Mouse (Mus musculus) forebrain, postnatal 0 days (tissue): Measurements from ENCODE around the gene Tspan15. TPM values are rescaled to one million over a fixed set of nuclear protein-coding genes. Genes with fewer than 3 reads are reported as not detected.

Experiments used
- ATAC-seq: fragments of 200-750 bp; cut with Nextera tagmentation; 2 replicates; pipeline ENCODE4 v1.8.0; 2017; ENCODE audit warnings: mild to moderate bottlenecking, moderate library complexity
- DNase-seq: peaks from one replicate; pipeline ENCODE4 v3.0.0-alpha.2; 2015
- H3K27ac ChIP-seq: fragments of 300-500 bp; sonication (generic); 2 replicates; pipeline ENCODE4 v1.5.1; 2014; ENCODE audit warnings: low read depth, mild to moderate bottlenecking, antibody characterized with exemption, low read length, moderate library complexity, mixed read lengths
- H3K27me3 ChIP-seq: fragments of 300-500 bp; sonication (generic); 2 replicates; pipeline ENCODE4 v1.6.1; 2014; ENCODE audit warnings: mild to moderate bottlenecking, low read length, mixed read lengths; ENCODE audit not compliant: insufficient read depth
- H3K36me3 ChIP-seq: fragments of 300-500 bp; sonication (generic); 2 replicates; pipeline ENCODE4 v1.6.1; 2014; ENCODE audit warnings: mild to moderate bottlenecking, moderate library complexity; ENCODE audit not compliant: insufficient read depth
- H3K4me1 ChIP-seq: fragments of 300-500 bp; sonication (generic); 2 replicates; pipeline ENCODE4 v1.6.1; 2014; ENCODE audit warnings: antibody characterized with exemption; ENCODE audit not compliant: insufficient read depth
- H3K4me2 ChIP-seq: fragments of 300-500 bp; sonication (generic); 2 replicates; pipeline ENCODE4 v1.6.1; 2014; ENCODE audit warnings: low read depth, mild to moderate bottlenecking, moderate library complexity
- H3K4me3 ChIP-seq: fragments of 300-500 bp; sonication (generic); 2 replicates; pipeline ENCODE4 v1.5.1; 2014; ENCODE audit warnings: low read depth, low read length, mixed read lengths
- H3K9ac ChIP-seq: fragments of 300-500 bp; sonication (generic); 2 replicates; pipeline ENCODE4 v1.6.1; 2014; ENCODE audit warnings: mild to moderate bottlenecking
- H3K9me3 ChIP-seq: fragments of 300-500 bp; sonication (generic); 2 replicates; pipeline ENCODE4 v1.6.1; 2016; ENCODE audit warnings: low read length
- CTCF ChIP-seq: sonication (generic); IDR thresholded peaks from 2 replicates; pipeline ENCODE4 v1.5.1; 2016; ENCODE audit warnings: antibody characterized with exemption, control low read depth, low read depth
- WGBS: fragments of 180-500 bp; shearing (Covaris S2); extraction: QIAGEN DNeasy Blood & Tissue Kit; methylation state at CpG from one replicate; pipeline ENCODE4 v1.1.7; 2014; 5-methylcytosine and 5-hydroxymethylcytosine counted together
- microRNA-seq, 2 experiments: library from miRNA; unstranded; fragments of <30 nt; microRNA quantifications; one replicate each; pipeline ENCODE4; 2016
- polyA plus RNA-seq: library from polyadenylated mRNA; unstranded; fragments of >200 nt; fragmentation: Nextera tagmentation; extraction: Ambion mirVana; gene quantifications from 2 replicates; pipeline ENCODE4 v1.2.1, GENCODE M21; 2015
- total RNA-seq: library from RNA; depleted of rRNA; stranded (reverse); fragments of >200 nt; gene quantifications from 2 replicates; pipeline ENCODE4 v1.2.3, GENCODE M21; 2014; rRNA removed

Gene Tspan15
- total and polyA plus RNA-seq, 2 experiments from 2014 or later = 11.6 to 15.2 TPM

DNA sequence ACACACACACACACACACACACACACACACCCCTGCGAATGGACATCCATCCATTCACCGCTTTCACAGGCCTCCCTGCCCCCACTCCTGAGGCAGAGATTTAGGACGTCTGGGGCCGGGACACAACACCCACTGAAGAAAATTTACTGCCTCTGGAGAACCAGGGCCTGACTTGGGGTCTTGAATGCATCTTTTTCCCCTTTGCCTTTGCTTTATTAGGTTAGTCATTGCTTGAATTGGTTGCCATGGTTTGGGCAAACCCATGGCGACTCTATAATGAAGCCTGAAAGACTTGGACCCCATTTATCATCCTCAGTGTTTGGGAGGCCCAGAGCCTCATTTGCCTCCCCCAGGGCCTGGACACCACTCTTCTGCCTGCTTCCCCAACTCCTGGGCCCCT, 85.1 kb downstream of the Tspan15 start:
- H3K4me3 ChIP-seq = no peak overlapping the region
- TF ChIP-seq CTCF = no peak
- DNase-seq (no peak), ATAC-seq (no peak)
- H3K27ac ChIP-seq = no peak overlapping the region
- no peak overlapping the region for H3K4me2 ChIP-seq
- H3K9me3 ChIP-seq = no peaks in the 10 kb centered on the region
- no peaks in the 10 kb centered on the region for H3K4me1 ChIP-seq
- H3K27me3 ChIP-seq = peaks cover 3% of the 10 kb centered on the region; the same call in 1 of the 2 replicates
- H3K36me3 ChIP-seq = no peaks in the 10 kb centered on the region
- WGBS = 55% methylated on average over 5 of the region's 5 CpGs
- no peak overlapping the region for H3K9ac ChIP-seq

DNA sequence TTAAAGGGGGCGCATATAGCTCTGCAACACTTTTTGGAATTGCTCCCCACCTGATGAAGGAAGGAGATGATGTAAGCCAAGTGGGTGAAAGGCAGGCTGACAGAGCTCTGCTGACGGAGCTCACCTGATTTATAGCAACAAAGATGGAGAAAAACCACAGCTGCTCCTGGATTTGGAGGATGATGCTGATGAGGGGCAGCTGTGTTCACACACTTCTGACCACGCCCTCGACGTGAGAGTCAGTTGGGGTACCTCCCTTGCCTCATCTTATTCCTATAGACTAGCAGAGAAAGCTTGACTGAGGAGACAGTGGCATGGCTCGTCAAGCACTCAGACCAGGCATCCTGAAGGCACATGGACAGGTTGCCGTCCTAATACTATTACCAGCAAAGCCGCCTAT, 87.2 kb downstream of the Tspan15 start, which contains the start of gene Fam241b:
TSS of gene Fam241b (minus strand) at position 101 of the 400 bp plus-strand sequence.
- Histone ChIP-seq H3K4me3 (no peak within 1 kb of the TSS), H3K9ac (no peak within 1 kb of the TSS), H3K4me1 (no peaks in the 10 kb centered on the region), H3K9me3 (no peaks in the 10 kb centered on the region), H3K4me2 (no peak within 1 kb of the TSS), H3K27me3 (no peaks in the 10 kb centered on the region), H3K27ac (no peak within 1 kb of the TSS), H3K36me3 (no peaks in the 10 kb centered on the region)
- DNase-seq = no peak
- no peak for ATAC-seq
- TF ChIP-seq CTCF = no peak
- WGBS = 68% methylated on average over 8 of the region's 8 CpGs

DNA sequence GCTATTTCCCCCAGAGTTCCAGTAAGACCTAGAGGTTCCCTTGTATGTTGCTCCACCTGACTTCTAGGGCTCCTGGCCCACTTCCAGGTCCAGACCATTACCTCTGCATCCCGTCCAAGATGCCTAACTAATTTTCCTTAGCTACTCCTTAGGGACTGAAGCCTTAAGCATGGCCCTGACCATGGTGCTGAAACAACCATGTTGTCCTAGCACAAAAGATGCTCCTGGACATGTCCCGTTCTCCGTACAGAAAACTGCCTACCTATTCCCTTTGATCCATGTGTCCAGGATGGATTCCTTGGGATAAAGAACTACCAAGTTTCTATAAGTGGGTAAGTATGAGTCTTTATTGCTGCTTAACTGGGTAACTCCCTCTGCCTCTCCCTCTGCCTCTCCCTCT, 93.0 kb downstream of the Tspan15 start:
- no peak for DNase-seq
- H3K9me3 ChIP-seq = no peaks in the 10 kb centered on the region
- no peaks in the 10 kb centered on the region; the same call in 1 of the 2 replicates for H3K4me1 ChIP-seq
- H3K27ac ChIP-seq = no peak overlapping the region
- H3K4me3 ChIP-seq = no peak overlapping the region
- 20% methylated on average over 3 of the region's 3 CpGs for WGBS
- H3K9ac ChIP-seq = no peak overlapping the region
- H3K36me3 ChIP-seq = no peaks in the 10 kb centered on the region
- ATAC-seq = no peak
- no peak for TF ChIP-seq CTCF
- no peak overlapping the region for H3K4me2 ChIP-seq
- peaks cover 37% of the 10 kb centered on the region for H3K27me3 ChIP-seq

DNA sequence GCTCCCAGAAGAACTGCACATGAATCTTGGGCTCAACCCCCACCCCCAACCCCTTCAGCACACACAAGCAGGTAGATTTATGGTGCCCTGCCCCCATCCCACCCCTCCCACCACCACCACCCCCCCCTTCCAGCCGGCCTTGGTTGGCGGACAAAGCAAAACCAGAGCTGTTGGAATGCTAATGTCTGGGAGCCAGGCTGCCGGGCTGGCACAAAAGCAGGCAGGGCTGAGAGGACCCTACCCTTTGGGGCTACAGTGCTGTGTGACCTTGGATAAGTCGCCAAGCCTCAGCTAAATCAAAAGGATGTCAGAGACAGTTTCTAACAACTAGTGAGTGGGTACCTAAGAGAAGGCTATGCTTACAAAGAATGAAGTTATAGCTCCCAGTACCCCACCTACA, 93.9 kb downstream of the Tspan15 start:
- Histone ChIP-seq H3K4me2 (no peak overlapping the region), H3K9ac (no peak overlapping the region), H3K36me3 (no peaks in the 10 kb centered on the region), H3K4me1 (no peaks in the 10 kb centered on the region; the same call in 1 of the 2 replicates), H3K9me3 (no peaks in the 10 kb centered on the region), H3K27ac (no peak overlapping the region), H3K4me3 (no peak overlapping the region), H3K27me3 (peaks cover 46% of the 10 kb centered on the region)
- ATAC-seq = no peak
- no peak for TF ChIP-seq CTCF
- no peak for DNase-seq
- 8% methylated on average over 4 of the region's 4 CpGs for WGBS

DNA sequence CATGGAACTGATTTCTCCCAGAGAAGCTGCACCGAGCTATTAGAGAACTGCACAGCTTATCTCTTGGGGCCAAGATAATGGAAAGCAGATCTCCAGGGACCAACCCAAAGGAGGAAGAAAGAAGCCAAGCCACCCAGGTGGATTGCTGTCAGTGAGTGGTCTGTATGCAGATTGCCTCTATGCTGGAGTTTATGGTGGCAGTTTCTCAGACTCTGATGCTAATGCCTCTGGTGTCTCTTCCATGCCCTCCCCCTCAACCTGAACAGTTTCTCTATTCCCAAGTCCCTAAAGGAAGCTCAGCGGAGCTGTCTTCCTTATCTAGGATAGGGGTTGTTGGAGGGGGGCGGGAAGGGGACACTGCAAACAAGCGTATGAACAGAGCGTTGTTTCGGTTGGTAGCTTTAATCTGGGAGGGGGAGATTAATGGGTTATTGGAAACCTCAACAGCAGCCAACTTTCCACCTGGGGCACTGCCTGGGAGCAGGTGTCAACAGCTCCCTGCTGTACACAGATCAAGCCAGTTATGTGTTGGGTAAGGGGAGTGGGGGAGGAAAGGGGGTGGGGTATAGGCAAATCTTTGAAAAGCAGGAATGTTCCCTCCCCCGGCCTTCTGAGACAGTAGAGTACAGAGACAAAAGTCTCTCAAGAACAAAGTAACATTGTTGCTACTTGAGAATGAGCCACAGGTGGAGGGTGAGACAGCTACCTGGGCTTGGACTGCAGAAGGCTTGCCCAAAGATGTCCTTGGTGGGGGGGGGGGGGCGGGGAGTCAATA, 95.2 kb downstream of the Tspan15 start:
- Histone ChIP-seq H3K4me3 (no peak overlapping the region), H3K9me3 (no peaks in the 10 kb centered on the region), H3K27me3 (peaks cover 59% of the 10 kb centered on the region), H3K9ac (no peak overlapping the region), H3K4me1 (no peaks in the 10 kb centered on the region; the same call in 1 of the 2 replicates), H3K4me2 (no peak overlapping the region), H3K27ac (no peak overlapping the region), H3K36me3 (no peaks in the 10 kb centered on the region)
- TF ChIP-seq CTCF = no peak
- no peak for DNase-seq
- WGBS = 1% methylated on average over 8 of the region's 8 CpGs
- no peak for ATAC-seq

Small RNA genes lying within 50 kb of the gene (microRNA-seq; reads per million reads assigned to microRNA genes)
- gene Mir7662 = 0.73 to 0.77 reads per million in 2 experiments

Other genes starting within 250 kb of the Tspan15 start
- not detected in 2 replicates for gene Neurog3, start 98.2 kb downstream of the Tspan15 start, total RNA-seq
- gene Neurog3, start 98.2 kb downstream of the Tspan15 start, polyA plus RNA-seq = not detected in 2 replicates
- gene Fam241b, start 87.3 kb downstream of the Tspan15 start, total RNA-seq = 118 and 120 TPM in 2 replicates
- gene Fam241b, start 87.3 kb downstream of the Tspan15 start, polyA plus RNA-seq = 193 and 196 TPM in 2 replicates
- gene Tacr2, start 21.2 kb upstream of the Tspan15 start, total RNA-seq = not detected in 2 replicates
- gene Tacr2, start 21.2 kb upstream of the Tspan15 start, polyA plus RNA-seq = not detected in 2 replicates
- gene Hk1, start 148.7 kb upstream of the Tspan15 start, total RNA-seq = 86.2 and 90.1 TPM in 2 replicates
- 109 and 140 TPM in 2 replicates for gene Hk1, start 148.7 kb upstream of the Tspan15 start, polyA plus RNA-seq
- 0.23 and 0.57 TPM in 2 replicates for gene Hkdc1, start 191.2 kb upstream of the Tspan15 start, total RNA-seq
- 0.31 and 0.33 TPM in 2 replicates for gene Hkdc1, start 191.2 kb upstream of the Tspan15 start, polyA plus RNA-seq
- 2.0 and 2.2 TPM in 2 replicates for gene 4930507D05Rik, start 218.2 kb upstream of the Tspan15 start, total RNA-seq
- gene 4930507D05Rik, start 218.2 kb upstream of the Tspan15 start, polyA plus RNA-seq = 0.98 and 1.5 TPM in 2 replicates
- gene Supv3l1, start 218.5 kb upstream of the Tspan15 start, total RNA-seq = 23.5 and 26.0 TPM in 2 replicates
- gene Supv3l1, start 218.5 kb upstream of the Tspan15 start, polyA plus RNA-seq = 13.2 and 15.8 TPM in 2 replicates